Mouse (Mus musculus) lung, postnatal 0 days (tissue): ENCODE measurements around the gene Eif4h.

Source experiments
- CTCF ChIP-seq: IDR thresholded peaks from 2 replicates; pipeline ENCODE4 v1.5.1; 2016; ENCODE audit warnings: antibody characterized with exemption, mild to moderate bottlenecking
- EP300 ChIP-seq: IDR thresholded peaks from 2 replicates; pipeline ENCODE4 v1.6.1; 2016; ENCODE audit warnings: antibody characterized with exemption, mild to moderate bottlenecking, control low read depth

- TF ChIP-seq CTCF (no peak), EP300 (no peak)
Measured at GRCm38 (mm10) chr5:134579135-134579534, 60.2 kb downstream of the Eif4h start.
